Mouse (Mus musculus) stomach, embryonic 15.5 days (tissue): ENCODE results near the gene Gm11733. TPM values are rescaled to one million over a fixed set of nuclear protein-coding genes. Genes with fewer than 3 reads are reported as not detected.

Experiments
- ATAC-seq: fragments of 200-750 bp; cut with Nextera tagmentation; 2 replicates; pipeline ENCODE4 v1.8.0; 2017; ENCODE audit warnings: low read depth, moderate number of reproducible peaks, moderate TSS enrichment; ENCODE audit not compliant: insufficient read depth, low FRiP score
- H3K27ac ChIP-seq: fragments of 300-500 bp; sonication (generic); 2 replicates; pipeline ENCODE4 v1.5.1; 2015; ENCODE audit warnings: mild to moderate bottlenecking, inconsistent platforms
- H3K27me3 ChIP-seq: fragments of 300-500 bp; sonication (generic); replicated peaks from 2 replicates; pipeline ENCODE4 v1.6.1; 2015; ENCODE audit warnings: inconsistent platforms
- H3K36me3 ChIP-seq: fragments of 300-500 bp; sonication (generic); 2 replicates; pipeline ENCODE4 v1.6.1; 2015; ENCODE audit warnings: inconsistent platforms
- H3K4me1 ChIP-seq: fragments of 300-500 bp; sonication (generic); 2 replicates; pipeline ENCODE4 v1.6.1; 2015; ENCODE audit warnings: inconsistent platforms
- H3K4me2 ChIP-seq: fragments of 300-500 bp; sonication (generic); 2 replicates; pipeline ENCODE4 v1.6.1; 2015; ENCODE audit warnings: mild to moderate bottlenecking, inconsistent platforms
- H3K4me3 ChIP-seq: fragments of 300-500 bp; sonication (generic); replicated peaks from 2 replicates; pipeline ENCODE4 v1.5.1; 2015; ENCODE audit warnings: inconsistent platforms
- H3K9ac ChIP-seq: fragments of 300-500 bp; sonication (generic); 2 replicates; pipeline ENCODE4 v1.6.1; 2015; ENCODE audit warnings: inconsistent platforms
- H3K9me3 ChIP-seq: fragments of 300-500 bp; sonication (generic); 2 replicates; pipeline ENCODE4 v1.6.1; 2016; ENCODE audit warnings: inconsistent platforms
- WGBS: fragments of 180-500 bp; shearing (Covaris S2); methylation state at CpG from one replicate; pipeline ENCODE4 v1.1.7; 2015; 5-methylcytosine and 5-hydroxymethylcytosine counted together
- polyA plus RNA-seq: library from polyadenylated mRNA; unstranded; fragments of >200 nt; fragmentation: Nextera tagmentation; extraction: Ambion mirVana; gene quantifications from 2 replicates; pipeline ENCODE4 v1.2.1, GENCODE M21; 2015

Gene Gm11733
- polyA plus RNA-seq, 1 experiment from 2014 or later, result not detected

DNA sequence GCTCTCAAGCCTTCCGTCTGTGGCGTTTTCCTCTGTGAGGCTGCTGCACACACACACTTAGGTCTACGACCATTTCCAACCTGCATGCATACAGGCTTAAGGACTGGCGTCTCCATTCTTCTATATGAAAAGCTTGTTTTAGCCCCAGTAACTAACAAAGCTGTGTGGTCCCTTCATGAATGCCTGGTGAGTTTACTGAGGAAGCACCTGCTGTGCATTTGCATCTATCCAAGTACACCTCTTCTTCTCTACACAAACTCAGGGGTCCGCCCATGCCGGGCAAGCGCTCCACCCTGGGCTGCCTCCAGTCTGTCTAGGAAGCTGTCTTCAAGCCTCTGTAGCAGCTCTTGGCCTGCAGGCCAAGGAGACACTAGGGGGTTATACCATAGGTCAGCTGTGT is 17.3 kb upstream of the Gm11733 start:
- Histone ChIP-seq H3K27ac (no peak overlapping the region), H3K4me2 (no peak overlapping the region), H3K9ac (no peak overlapping the region), H3K9me3 (no peaks in the 10 kb centered on the region), H3K4me3 (no peak overlapping the region), H3K36me3 (no peaks in the 10 kb centered on the region), H3K4me1 (peaks cover 12% of the 10 kb centered on the region; the same call in 1 of the 2 replicates), H3K27me3 (0 out of 2 replicates have a peak, but pooled peaks cover 6% of the 10 kb centered on the region)
- 90% methylated on average over 7 of the region's 7 CpGs for WGBS
- no peak for ATAC-seq

DNA sequence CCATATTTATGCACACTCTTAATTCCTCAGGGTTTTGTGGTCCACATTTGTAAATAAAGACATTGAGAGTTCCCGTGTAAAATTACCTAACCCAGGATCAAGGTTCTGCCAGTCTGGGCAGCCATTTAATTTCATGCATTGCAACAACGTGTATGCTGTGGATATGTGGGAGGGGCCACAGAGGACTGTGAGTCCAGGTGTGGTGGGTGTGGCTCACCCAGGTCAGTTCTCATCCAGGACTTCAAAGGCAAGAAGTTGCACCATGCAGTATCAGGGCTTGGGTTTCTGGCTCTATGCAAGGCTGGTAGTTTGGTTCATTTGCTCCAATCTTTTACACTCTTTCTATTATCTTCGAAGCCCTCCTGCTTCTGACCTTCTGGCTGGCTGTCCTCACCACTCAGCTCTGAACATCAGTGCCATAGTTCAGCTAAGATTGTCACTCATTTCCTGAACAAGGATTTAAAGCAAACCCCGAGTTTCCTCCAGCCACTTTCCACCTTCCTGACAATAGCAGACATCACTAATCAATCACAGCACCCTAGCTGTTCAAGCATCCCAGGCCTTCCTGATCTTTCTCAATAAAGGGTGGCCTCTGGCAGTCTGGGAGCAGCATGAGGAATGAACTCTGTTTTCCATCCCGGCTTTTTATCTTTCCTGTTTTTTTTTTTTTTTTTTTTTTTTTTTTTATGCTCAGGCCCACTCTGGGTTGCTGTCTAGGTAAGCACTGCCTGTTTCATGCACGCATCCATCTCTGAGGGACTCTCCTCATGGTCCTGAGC is 15.4 kb upstream of the Gm11733 start:
- 42% methylated on average over 6 of the region's 6 CpGs for WGBS
- no peak for ATAC-seq
- H3K9ac ChIP-seq, result no peak overlapping the region
- no peak overlapping the region for H3K4me3 ChIP-seq
- no peaks in the 10 kb centered on the region for H3K36me3 ChIP-seq
- H3K4me1 ChIP-seq, result 0 out of 2 replicates have a peak, but pooled peaks cover 3% of the 10 kb centered on the region
- H3K27ac ChIP-seq, result no peak overlapping the region
- H3K9me3 ChIP-seq, result no peaks in the 10 kb centered on the region
- H3K4me2 ChIP-seq, result no peak overlapping the region
- H3K27me3 ChIP-seq, result no peaks in the 10 kb centered on the region

DNA sequence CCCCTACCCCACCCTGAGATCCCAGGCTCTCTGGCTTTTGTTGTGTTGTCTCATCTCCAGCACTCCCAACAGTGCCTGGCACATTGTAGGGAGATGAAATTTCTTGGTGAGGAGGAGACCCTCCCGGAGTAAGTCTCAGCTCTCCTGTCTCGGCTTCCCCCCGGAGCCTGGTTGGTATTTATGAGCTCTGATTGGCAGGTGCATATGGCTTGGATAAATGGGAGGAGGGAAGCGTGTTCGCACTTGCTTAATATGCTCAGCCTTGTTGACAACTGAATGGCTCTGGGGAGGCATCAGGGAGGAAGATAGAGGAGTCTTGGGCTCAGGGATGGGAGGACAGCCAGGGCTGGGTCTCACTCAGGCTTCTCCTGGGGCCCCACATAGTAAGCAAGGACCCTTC is 14.4 kb upstream of the Gm11733 start:
- ATAC-seq, result no peak
- Histone ChIP-seq H3K4me1 (0 out of 2 replicates have a peak, but pooled peaks cover 3% of the 10 kb centered on the region), H3K9me3 (no peaks in the 10 kb centered on the region), H3K27ac (no peak overlapping the region), H3K36me3 (no peaks in the 10 kb centered on the region), H3K4me2 (no peak overlapping the region), H3K4me3 (no peak overlapping the region), H3K27me3 (no peaks in the 10 kb centered on the region), H3K9ac (no peak overlapping the region)
- WGBS, result 84% methylated on average over 5 of the region's 5 CpGs

DNA sequence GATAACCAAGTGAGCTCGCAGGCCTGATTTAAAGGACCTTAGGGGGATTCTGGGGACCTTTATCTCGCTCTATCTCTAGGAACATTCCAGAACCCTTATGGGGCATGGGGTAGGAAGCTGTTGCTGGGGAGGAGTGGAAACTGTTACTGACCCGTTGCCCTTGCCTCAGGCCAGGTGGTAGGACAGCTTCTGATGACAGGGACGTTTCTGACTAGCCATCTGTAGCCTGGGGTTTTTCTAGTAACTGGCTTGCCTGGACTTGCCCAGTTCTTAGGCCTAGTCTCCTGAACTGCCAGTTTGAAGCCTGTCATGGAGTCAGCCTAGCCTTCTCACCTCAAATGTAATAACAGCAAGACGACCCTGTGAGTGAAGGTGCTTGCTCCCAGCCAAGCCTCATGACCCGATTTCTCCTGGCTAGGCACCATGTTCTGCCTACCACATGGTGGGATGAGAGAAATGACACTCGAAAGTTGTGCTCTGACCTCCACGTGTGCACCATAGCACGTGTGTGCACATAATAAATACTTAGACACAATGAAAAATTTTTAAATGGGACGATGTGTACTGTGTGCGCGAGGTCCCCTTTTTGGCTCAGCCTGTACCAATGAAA is 13.5 kb upstream of the Gm11733 start:
- no peak for ATAC-seq
- Histone ChIP-seq H3K9ac (no peak overlapping the region), H3K27ac (no peak overlapping the region), H3K4me3 (no peak overlapping the region), H3K4me1 (0 out of 2 replicates have a peak, but pooled peaks cover 3% of the 10 kb centered on the region), H3K9me3 (no peaks in the 10 kb centered on the region), H3K36me3 (no peaks in the 10 kb centered on the region), H3K27me3 (no peaks in the 10 kb centered on the region), H3K4me2 (no peak overlapping the region)
- 81% methylated on average over 12 of the region's 12 CpGs for WGBS

DNA sequence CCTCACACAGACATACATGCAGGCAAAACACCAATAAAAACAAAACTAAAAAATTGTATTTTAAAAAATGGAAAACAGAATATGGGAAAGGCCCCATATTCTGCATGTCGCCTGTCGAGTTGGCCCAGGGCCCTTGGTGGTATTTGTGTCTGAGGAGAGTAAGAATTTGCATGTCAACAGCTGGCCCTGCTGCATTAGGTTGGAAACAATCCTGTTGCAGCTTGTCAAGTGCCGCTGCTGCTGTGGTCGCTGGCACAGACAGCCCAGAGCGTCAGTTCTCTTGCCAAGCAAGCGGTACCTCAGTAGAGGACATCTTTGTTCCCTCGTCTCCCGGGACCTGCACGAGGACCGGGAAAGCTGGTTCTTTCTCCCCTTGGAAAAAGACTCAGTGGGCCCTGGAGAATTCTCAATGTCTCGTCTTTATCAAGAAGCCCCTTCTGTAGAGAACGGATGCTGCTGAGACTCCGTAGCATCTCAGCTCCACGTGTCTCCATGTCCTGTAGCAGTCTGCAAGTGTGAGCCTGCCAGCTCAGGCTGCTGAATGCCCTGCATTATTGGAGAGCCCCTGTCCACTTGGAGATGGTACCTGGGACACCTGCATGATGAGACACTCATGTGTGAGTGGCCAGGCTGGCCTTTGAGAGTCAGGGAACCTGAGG is 12.4 kb upstream of the Gm11733 start:
- H3K27ac ChIP-seq, result no peak overlapping the region
- no peak overlapping the region for H3K4me3 ChIP-seq
- H3K36me3 ChIP-seq, result no peaks in the 10 kb centered on the region
- 0 out of 2 replicates have a peak, but pooled peaks cover 3% of the 10 kb centered on the region for H3K4me1 ChIP-seq
- no peaks in the 10 kb centered on the region for H3K27me3 ChIP-seq
- no peak overlapping the region for H3K4me2 ChIP-seq
- no peak overlapping the region for H3K9ac ChIP-seq
- no peaks in the 10 kb centered on the region for H3K9me3 ChIP-seq
- WGBS, result 74% methylated on average over 14 of the region's 14 CpGs
- no peak for ATAC-seq

DNA sequence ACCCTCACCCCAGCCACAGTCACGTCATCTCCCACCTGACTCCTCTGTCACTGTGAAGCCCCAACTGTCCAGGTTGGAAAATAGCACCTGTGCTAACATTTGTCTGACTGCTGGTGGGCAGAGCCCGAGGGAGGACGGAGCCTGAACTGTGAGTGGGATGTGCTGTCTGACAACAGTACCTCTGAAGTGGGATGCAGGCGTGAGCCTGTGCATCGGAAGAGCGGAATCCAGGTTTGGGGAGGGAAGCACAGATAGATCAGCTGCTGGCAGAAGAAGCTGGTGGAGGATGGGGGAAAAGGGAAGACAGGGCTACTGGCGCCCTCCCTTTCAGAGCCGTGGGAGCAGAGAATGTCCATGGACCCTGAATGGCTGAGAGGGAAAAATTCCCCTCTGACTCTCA is 11.3 kb upstream of the Gm11733 start:
- Histone ChIP-seq H3K4me2 (no peak overlapping the region), H3K4me3 (no peak overlapping the region), H3K4me1 (0 out of 2 replicates have a peak, but pooled peaks cover 3% of the 10 kb centered on the region), H3K36me3 (no peaks in the 10 kb centered on the region), H3K9ac (no peak overlapping the region), H3K27ac (no peak overlapping the region), H3K9me3 (no peaks in the 10 kb centered on the region), H3K27me3 (no peaks in the 10 kb centered on the region)
- ATAC-seq, result no peak
- 74% methylated on average over 8 of the region's 8 CpGs for WGBS

DNA sequence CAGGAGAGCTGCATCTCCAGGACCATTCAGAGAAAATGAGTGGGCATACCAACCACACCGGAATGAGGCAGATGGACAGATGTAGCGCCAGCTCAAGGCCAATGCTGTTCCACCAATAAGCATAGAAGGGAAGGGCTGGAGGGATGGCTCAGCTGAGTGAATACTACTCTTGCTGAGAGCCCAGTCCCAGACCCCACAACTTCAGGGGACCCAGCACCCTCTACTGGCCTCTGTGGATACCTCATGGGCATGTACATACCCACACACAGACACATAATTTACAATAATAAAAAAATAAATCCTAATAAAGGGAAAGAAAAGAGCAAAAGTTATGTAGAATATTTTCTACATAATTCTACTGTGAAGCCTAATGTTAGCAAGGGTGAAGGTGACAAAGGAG is 9.0 kb upstream of the Gm11733 start:
- ATAC-seq, result no peak
- no peak overlapping the region for H3K27ac ChIP-seq
- 94% methylated on average over 2 of the region's 2 CpGs for WGBS
- H3K9me3 ChIP-seq, result no peaks in the 10 kb centered on the region
- no peak overlapping the region for H3K4me3 ChIP-seq
- no peak overlapping the region for H3K4me2 ChIP-seq
- no peaks in the 10 kb centered on the region for H3K36me3 ChIP-seq
- peaks cover 6% of the 10 kb centered on the region; the same call in 1 of the 2 replicates for H3K4me1 ChIP-seq
- H3K27me3 ChIP-seq, result no peaks in the 10 kb centered on the region
- no peak overlapping the region for H3K9ac ChIP-seq

DNA sequence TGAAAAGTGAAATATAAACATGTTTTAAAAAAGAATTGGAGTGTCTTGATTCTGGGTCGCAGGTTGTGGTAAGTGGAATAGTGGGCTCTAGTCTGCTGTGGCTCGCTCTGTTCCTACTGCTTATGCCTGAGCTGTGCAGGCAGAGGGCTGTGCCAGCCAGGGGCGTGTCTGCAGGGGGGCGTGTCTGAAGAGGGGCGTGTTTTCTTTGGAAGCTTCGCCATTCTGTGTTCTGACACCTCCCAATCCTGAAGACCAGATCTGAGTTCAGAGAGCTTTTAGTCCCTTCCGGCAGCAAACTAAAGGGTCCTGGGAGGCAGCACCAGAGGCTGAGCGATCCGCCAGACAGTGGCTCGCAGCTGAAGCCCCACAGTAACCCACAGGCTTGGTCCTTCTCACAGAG is 8.5 kb upstream of the Gm11733 start:
- H3K36me3 ChIP-seq, result no peaks in the 10 kb centered on the region
- WGBS, result 19% methylated on average over 10 of the region's 10 CpGs
- H3K9me3 ChIP-seq, result no peaks in the 10 kb centered on the region
- ATAC-seq, result no peak
- no peak overlapping the region for H3K9ac ChIP-seq
- H3K4me1 ChIP-seq, result peaks cover 6% of the 10 kb centered on the region; the same call in 1 of the 2 replicates
- H3K27me3 ChIP-seq, result no peaks in the 10 kb centered on the region
- H3K27ac ChIP-seq, result no peak overlapping the region
- H3K4me2 ChIP-seq, result 0 out of 2 replicates have a peak overlapping the region, but pooled peaks have one; percentile 22
- H3K4me3 ChIP-seq, result no peak overlapping the region

DNA sequence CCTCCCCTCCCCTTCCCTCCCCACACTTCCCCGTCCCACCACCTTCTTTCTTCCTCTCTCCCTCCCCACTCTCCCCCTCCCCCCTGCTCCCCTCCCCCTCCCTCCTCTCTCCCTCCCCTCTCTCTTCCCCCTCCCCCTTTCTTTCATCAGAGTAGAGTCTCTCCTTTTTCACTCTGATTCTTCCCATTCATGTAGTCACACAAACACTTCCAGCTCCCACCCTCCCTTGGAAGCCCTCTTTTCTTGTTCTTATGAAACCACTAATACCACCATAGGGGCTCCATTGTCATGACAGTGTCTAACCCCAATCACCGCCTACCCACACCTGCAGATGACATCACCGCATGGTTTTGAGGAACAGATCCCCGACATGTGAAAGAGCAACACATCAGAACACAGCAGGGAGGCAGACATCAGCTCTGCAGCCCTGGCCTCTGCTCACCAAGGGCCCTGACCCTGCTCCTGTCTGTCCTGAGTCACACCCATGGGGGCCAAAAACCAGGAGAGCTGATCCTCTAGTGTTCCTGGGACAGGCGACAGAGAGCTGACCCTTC is 7.5 kb upstream of the Gm11733 start:
- WGBS, result 72% methylated on average over 5 of the region's 5 CpGs
- Histone ChIP-seq H3K27ac (no peak overlapping the region), H3K4me3 (no peak overlapping the region), H3K9ac (no peak overlapping the region), H3K9me3 (no peaks in the 10 kb centered on the region), H3K4me2 (no peak overlapping the region), H3K36me3 (no peaks in the 10 kb centered on the region), H3K27me3 (no peaks in the 10 kb centered on the region), H3K4me1 (peaks cover 6% of the 10 kb centered on the region; the same call in 1 of the 2 replicates)
- no peak for ATAC-seq

DNA sequence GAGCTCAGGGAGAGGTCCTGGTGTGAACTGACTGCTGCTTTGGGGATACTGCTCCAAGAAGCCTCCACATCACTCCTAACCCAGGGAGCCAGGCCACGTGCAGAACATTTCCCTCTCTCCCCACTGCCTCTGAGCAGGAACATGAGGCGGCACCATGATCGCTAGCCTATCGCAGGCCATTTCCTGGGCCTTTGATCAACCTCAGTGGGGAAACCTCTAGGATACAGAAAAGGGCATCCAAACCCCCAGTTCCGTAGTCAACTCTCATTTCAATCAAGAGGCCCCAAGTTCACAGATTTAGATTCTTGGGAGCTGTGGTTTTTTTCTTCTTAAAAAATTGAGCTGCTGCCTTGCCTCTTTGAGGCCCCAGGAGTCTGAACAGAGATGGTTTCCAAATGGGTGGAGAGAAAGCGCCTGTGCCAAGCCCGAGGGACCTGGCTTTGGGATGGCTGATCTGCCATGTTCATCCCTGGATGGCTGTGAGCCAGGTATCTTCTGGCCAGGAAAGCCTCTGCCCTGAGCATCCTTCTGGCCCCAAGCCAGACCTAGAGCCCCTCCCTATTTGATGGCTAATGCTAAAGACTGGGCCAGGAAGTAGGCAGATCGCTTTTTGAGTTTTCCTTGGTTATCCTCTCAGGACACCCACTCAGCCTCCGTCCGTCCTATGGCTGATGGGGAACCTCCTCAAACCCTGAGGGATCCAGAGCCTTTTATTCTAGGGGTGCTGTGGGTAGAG is 5.7 kb upstream of the Gm11733 start:
- no peak overlapping the region for H3K4me3 ChIP-seq
- peak overlapping the region; percentile 69; the same call in 1 of the 2 replicates for H3K27ac ChIP-seq
- 72% methylated on average over 10 of the region's 10 CpGs for WGBS
- ATAC-seq, result no peak
- H3K4me1 ChIP-seq, result peaks cover 18% of the 10 kb centered on the region
- no peak overlapping the region for H3K9ac ChIP-seq
- H3K4me2 ChIP-seq, result no peak overlapping the region
- H3K9me3 ChIP-seq, result no peaks in the 10 kb centered on the region
- H3K36me3 ChIP-seq, result no peaks in the 10 kb centered on the region
- H3K27me3 ChIP-seq, result no peaks in the 10 kb centered on the region

DNA sequence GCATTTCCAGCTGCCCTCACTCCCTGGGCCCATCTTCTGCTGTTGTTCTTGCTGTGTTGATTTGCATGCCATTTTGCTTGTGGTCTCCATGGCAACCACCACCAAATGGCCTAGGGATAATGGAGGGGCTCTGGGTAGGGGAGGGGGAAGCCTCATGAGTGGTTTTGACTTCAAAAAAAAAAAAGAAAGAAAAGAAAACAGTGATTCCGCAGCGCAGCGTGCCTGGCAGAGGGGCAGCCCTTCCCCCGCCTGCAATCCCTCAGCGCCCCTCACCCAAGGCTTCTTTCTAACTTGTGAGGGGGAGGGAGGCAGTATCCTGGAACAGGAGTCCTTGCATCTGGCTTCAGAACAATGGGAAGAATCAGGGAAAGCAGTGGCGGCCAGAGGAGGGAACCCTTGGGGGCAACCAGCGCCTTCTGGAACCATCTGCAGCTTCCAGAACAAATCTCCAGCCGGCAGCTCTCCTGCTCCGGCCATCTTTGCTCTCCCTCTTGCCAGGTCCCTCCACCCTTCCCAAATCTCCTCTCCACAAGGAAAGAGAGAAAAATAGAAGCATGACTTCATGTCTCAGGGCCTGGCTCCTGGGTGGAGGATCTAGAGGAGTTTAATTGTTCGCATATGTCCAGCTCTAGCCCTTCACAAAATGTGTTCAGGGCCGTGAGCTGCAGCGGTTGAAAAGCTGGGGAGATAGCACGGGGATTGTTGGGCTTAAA is 5.0 kb upstream of the Gm11733 start:
- Histone ChIP-seq H3K36me3 (no peaks in the 10 kb centered on the region), H3K4me3 (no peak overlapping the region), H3K4me1 (peaks cover 21% of the 10 kb centered on the region), H3K27ac (peak overlapping the region; percentile 69; the same call in 1 of the 2 replicates), H3K4me2 (no peak overlapping the region), H3K9ac (0 out of 2 replicates have a peak overlapping the region, but pooled peaks have one; percentile 4), H3K27me3 (no peaks in the 10 kb centered on the region), H3K9me3 (no peaks in the 10 kb centered on the region)
- no peak for ATAC-seq
- 20% methylated on average over 13 of the region's 13 CpGs for WGBS
